Mouse (Mus musculus) stomach, postnatal 0 days (tissue): Measurements from ENCODE around the gene Ascc1. TPM values are rescaled to one million over a fixed set of nuclear protein-coding genes. Genes with fewer than 3 reads are reported as not detected.

Experiments
- ATAC-seq: fragments of 200-750 bp; cut with Nextera tagmentation; 2 replicates; pipeline ENCODE4 v1.8.0; 2017; ENCODE audit not compliant: low FRiP score, low TSS enrichment
- DNase-seq: peaks from one replicate; pipeline ENCODE4 v3.0.0-alpha.2; 2016; ENCODE audit warnings: low spot score
- H3K27ac ChIP-seq: fragments of 300-500 bp; sonication (generic); replicated peaks from 2 replicates; pipeline ENCODE4 v1.5.1; 2014; ENCODE audit warnings: mild to moderate bottlenecking, control low read depth
- H3K27me3 ChIP-seq: fragments of 300-500 bp; sonication (generic); 2 replicates; pipeline ENCODE4 v1.6.1; 2014; ENCODE audit warnings: low read length; ENCODE audit not compliant: control insufficient read depth, insufficient read depth
- H3K36me3 ChIP-seq: fragments of 300-500 bp; sonication (generic); 2 replicates; pipeline ENCODE4 v1.6.1; 2014; ENCODE audit warnings: low read length, mixed read lengths; ENCODE audit not compliant: control insufficient read depth, insufficient read depth
- H3K4me1 ChIP-seq: fragments of 300-500 bp; sonication (generic); replicated peaks from 2 replicates; pipeline ENCODE4 v1.6.1; 2014; ENCODE audit warnings: antibody characterized with exemption; ENCODE audit not compliant: control insufficient read depth, insufficient read depth
- H3K4me2 ChIP-seq: fragments of 300-500 bp; sonication (generic); replicated peaks from 2 replicates; pipeline ENCODE4 v1.6.1; 2014; ENCODE audit warnings: low read depth, mild to moderate bottlenecking, control low read depth, moderate library complexity
- H3K4me3 ChIP-seq: fragments of 300-500 bp; sonication (generic); 2 replicates; pipeline ENCODE4 v1.5.1; 2014; ENCODE audit warnings: low read depth, low read length, control low read depth
- H3K9ac ChIP-seq: fragments of 300-500 bp; sonication (generic); 2 replicates; pipeline ENCODE4 v1.6.1; 2014; ENCODE audit warnings: mild to moderate bottlenecking, low read length, control low read depth, mixed read lengths
- H3K9me3 ChIP-seq: fragments of 300-500 bp; sonication (generic); 2 replicates; pipeline ENCODE4 v1.6.1; 2016; ENCODE audit warnings: low read length; ENCODE audit not compliant: control insufficient read depth
- CTCF ChIP-seq: IDR thresholded peaks from 2 replicates; pipeline ENCODE4 v1.5.1; 2016; ENCODE audit warnings: antibody characterized with exemption, low read depth, mild to moderate bottlenecking, moderate library complexity
- EP300 ChIP-seq: optimal IDR thresholded peaks from 2 replicates; pipeline ENCODE3; 2016; ENCODE audit warnings: antibody characterized with exemption
- WGBS: fragments of 180-500 bp; shearing (Covaris S2); extraction: QIAGEN DNeasy Blood & Tissue Kit; methylation state at CpG from one replicate; pipeline ENCODE4 v1.1.7; 2014; 5-methylcytosine and 5-hydroxymethylcytosine counted together
- polyA plus RNA-seq: library from polyadenylated mRNA; unstranded; fragments of >200 nt; fragmentation: Nextera tagmentation; extraction: Ambion mirVana; gene quantifications from 2 replicates; pipeline ENCODE4 v1.2.1, GENCODE M21; 2015

The Ascc1 gene
- polyA plus RNA-seq, 1 experiment from 2014 or later, result 29.0 TPM

GRCm38 (mm10) chr10:59978873-59979743, 23.5 kb upstream of the Ascc1 start:
- 18% methylated on average over 11 of the region's 11 CpGs for WGBS
- ATAC-seq, result peak; percentile 85
- no peak overlapping the region for H3K4me3 ChIP-seq
- peak overlapping the region; percentile 88 for H3K27ac ChIP-seq
- H3K36me3 ChIP-seq, result no peaks in the 10 kb centered on the region; the same call in 1 of the 2 replicates
- H3K9ac ChIP-seq, result peak overlapping the region; percentile 5; the same call in 1 of the 2 replicates
- peaks cover 25% of the 10 kb centered on the region for H3K4me1 ChIP-seq
- H3K9me3 ChIP-seq, result no peaks in the 10 kb centered on the region
- no peaks in the 10 kb centered on the region for H3K27me3 ChIP-seq
- peak; percentile 41 for TF ChIP-seq CTCF
- TF ChIP-seq EP300, result no peak
- peak; percentile 89 for DNase-seq
- H3K4me2 ChIP-seq, result 0 out of 2 replicates have a peak overlapping the region, but pooled peaks have one; percentile 29

- Histone ChIP-seq H3K4me1 (peaks cover 16% of the 10 kb centered on the region), H3K4me3 (no peak overlapping the region), H3K27ac (no peak overlapping the region), H3K9ac (no peak overlapping the region), H3K27me3 (no peaks in the 10 kb centered on the region), H3K36me3 (no peaks in the 10 kb centered on the region; the same call in 1 of the 2 replicates), H3K4me2 (no peak overlapping the region), H3K9me3 (no peaks in the 10 kb centered on the region)
- no peak for ATAC-seq
- TF ChIP-seq EP300 (no peak), CTCF (0 out of 2 replicates have a peak, but pooled peaks have one; percentile 3)
- WGBS, result 85% methylated on average over 6 of the region's 6 CpGs
- DNase-seq, result no peak
These were observed 21.8 kb upstream of the Ascc1 start for GRCm38 (mm10) chr10:59980815-59981244.

DNA sequence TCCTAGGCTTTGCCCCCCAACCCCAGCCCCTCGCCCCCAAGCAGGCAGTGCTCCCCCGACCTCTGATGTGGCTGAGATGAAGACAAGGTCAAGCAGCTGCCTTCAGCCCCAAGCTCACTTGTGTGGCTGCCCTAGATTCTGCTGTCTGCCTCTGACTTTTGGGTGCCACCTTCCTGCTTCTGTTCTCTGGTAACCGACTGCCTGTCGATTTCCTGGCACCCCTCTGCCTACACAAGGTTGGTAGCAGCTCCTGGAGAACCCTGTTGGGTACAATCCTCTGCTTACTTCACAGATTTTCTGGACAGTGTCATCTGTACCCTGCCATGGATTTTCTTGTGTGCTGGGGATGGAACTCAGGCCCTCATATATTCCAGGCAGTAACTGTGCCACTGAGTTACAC, 21.3 kb upstream of the Ascc1 start:
- H3K9me3 ChIP-seq, result no peaks in the 10 kb centered on the region
- no peak for DNase-seq
- 80% methylated on average over 4 of the region's 4 CpGs for WGBS
- no peaks in the 10 kb centered on the region; the same call in 1 of the 2 replicates for H3K36me3 ChIP-seq
- H3K4me3 ChIP-seq, result no peak overlapping the region
- H3K27ac ChIP-seq, result no peak overlapping the region
- TF ChIP-seq CTCF (no peak), EP300 (no peak)
- H3K4me1 ChIP-seq, result peaks cover 16% of the 10 kb centered on the region
- no peak overlapping the region for H3K9ac ChIP-seq
- no peak for ATAC-seq
- H3K4me2 ChIP-seq, result no peak overlapping the region
- H3K27me3 ChIP-seq, result no peaks in the 10 kb centered on the region

DNA sequence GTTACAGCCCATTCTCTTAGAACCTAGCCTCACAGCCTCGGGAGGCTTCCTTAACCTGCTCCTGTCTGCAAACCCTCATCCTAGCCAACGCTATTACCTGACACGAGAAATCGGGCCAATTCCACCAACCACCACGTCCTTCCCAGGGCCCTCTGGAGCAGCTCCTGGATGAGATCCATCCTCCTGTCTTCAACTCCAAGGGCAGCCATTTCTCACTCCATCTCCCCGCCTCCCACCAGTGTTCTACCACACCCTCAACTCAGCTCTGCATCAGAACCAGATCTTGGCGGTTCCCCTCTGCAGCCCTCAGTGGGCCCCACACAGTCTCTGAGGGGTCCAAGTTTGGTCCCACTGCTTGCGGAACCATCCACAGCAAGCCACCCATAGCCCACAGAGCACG, 20.8 kb upstream of the Ascc1 start:
- Histone ChIP-seq H3K27ac (no peak overlapping the region), H3K27me3 (no peaks in the 10 kb centered on the region), H3K4me3 (no peak overlapping the region), H3K9ac (no peak overlapping the region), H3K4me2 (no peak overlapping the region), H3K9me3 (no peaks in the 10 kb centered on the region), H3K36me3 (no peaks in the 10 kb centered on the region; the same call in 1 of the 2 replicates), H3K4me1 (peaks cover 16% of the 10 kb centered on the region)
- ATAC-seq, result no peak
- TF ChIP-seq CTCF (no peak), EP300 (no peak)
- no peak for DNase-seq
- WGBS, result 68% methylated on average over 9 of the region's 9 CpGs

DNA sequence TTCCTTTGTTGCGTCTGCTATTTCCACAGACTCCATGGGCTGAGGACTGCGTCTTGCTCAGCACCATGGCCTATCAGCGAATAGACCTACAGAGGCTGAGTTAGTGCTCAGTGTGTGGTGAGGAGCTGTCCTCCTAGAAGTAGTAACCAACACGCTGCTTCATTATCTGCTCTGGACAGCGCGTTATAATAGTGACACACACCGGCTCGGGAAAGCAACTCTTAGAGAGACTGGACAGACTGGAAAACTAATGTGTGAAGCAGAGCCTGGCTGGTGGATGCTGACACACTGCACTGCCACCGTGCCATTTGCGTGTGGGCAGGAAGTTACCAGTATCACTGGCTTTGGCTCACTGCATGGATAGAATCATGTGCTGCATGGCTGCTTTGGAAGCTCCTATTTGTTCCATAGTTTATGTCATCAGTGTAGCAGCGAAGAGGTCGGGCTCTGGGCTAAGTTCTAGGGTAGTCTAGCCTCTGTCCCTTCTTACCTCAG, 20.2 kb upstream of the Ascc1 start:
- WGBS, result 84% methylated on average over 12 of the region's 12 CpGs
- Histone ChIP-seq H3K27ac (no peak overlapping the region), H3K9ac (no peak overlapping the region), H3K4me3 (no peak overlapping the region), H3K36me3 (no peaks in the 10 kb centered on the region; the same call in 1 of the 2 replicates), H3K27me3 (no peaks in the 10 kb centered on the region), H3K9me3 (no peaks in the 10 kb centered on the region), H3K4me1 (peaks cover 16% of the 10 kb centered on the region), H3K4me2 (no peak overlapping the region)
- TF ChIP-seq CTCF (no peak), EP300 (no peak)
- ATAC-seq (no peak), DNase-seq (no peak)

- Histone ChIP-seq H3K9ac (no peak overlapping the region), H3K36me3 (peaks cover 13% of the 10 kb centered on the region), H3K27ac (no peak overlapping the region), H3K9me3 (no peaks in the 10 kb centered on the region), H3K27me3 (no peaks in the 10 kb centered on the region), H3K4me2 (no peak overlapping the region), H3K4me3 (no peak overlapping the region), H3K4me1 (no peaks in the 10 kb centered on the region)
- ATAC-seq (no peak), DNase-seq (no peak)
- 76% methylated on average over 4 of the region's 4 CpGs for WGBS
- TF ChIP-seq EP300 (no peak), CTCF (no peak)
These were observed 14.6 kb upstream of the Ascc1 start for GRCm38 (mm10) chr10:59988036-59988435.
